Mouse (Mus musculus) adrenal gland, adult 8-10 months (tissue): ENCODE data around the gene Cnn2. TPM values are rescaled to one million over a fixed set of nuclear protein-coding genes. Genes with fewer than 3 reads are reported as not detected.

Source experiments
- DNase-seq: peaks from one replicate; pipeline ENCODE4 v3.0.0; 2022
- total RNA-seq, 4 experiments: library from RNA; stranded (reverse); gene quantifications; 2 replicates each; pipeline ENCODE4 v1.2.4; 2022

The Cnn2 gene
- total RNA-seq, 4 experiments from 2014 or later = 23.9 to 36.3 (median 30.0) TPM

DNA sequence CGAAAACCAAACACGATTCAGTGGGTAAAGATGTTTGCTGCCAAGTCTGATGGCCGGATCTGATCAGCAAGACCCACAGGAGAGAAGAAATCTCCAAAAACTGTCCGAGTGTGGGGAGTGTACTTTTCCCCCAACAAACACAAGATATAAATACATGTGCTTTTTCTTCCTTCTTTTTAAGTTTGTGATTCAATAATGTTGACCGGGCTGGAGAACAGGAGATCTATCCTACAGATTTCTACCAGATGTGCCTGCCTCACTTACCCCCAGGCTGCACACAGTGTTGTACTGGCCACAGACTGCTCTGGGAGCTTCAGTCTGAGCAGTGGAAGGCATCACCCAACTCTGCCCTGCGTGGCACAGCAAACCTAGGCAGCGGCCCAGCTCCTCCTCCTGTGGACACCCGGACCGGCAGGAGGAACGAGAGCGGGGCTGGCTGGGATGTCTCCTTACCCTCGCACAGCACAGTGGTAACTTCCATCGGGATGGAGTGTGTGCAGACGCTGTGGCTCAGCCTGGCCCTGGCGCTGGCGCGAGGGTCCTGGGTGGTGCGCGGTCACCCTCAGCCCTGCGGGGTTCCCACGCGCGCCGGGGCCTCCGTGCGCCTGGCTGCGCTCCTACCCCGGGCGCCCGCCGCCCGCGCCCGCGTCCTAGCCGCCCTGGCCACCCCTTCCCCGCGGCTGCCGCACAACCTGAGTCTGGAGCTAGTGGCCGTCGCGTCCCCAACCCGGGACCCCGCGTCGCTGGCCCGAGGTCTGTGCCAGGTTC is 17.8 kb upstream of the Cnn2 start, which contains the start of gene Grin3b:
Gene Grin3b (plus strand): TSS at position 301 of the 768 bp plus-strand sequence.
- DNase-seq = no peak

DNA sequence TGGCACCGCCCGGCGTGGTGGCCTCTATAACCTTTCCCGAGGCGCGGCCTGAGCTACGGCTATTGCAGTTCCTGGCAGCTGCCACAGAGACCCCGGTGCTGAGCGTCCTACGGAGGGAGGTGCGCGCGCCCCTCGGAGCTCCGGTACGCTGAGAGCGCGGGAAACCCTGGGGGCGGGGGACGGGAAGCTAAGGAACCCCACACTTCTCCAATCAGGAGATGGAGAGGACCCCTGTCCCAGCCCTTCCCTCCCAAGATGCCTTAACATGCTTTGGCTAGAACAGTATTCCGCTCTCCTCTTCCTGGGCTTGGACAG is 17.2 kb upstream of the Cnn2 start:
- no peak for DNase-seq

DNA sequence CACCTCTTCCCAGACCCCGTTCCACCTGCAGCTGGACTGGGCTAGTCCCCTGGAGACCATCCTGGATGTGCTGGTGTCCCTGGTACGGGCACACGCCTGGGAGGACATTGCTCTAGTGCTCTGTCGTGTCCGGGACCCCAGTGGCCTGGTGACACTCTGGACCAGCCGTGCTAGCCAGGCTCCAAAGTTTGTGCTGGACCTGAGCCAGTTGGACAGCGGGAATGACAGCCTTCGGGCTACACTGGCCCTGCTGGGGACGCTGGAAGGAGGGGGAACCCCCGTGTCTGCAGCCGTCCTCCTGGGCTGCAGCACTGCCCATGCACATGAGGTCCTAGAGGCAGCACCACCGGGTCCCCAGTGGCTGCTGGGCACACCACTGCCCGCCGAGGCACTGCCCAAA is 15.6 kb upstream of the Cnn2 start:
- no peak for DNase-seq

- DNase-seq = no peak
These were observed 14.3 kb upstream of the Cnn2 start for GRCm38 (mm10) chr10:79974087-79974486.

GRCm38 (mm10) chr10:79974668-79975067 is 13.7 kb upstream of the Cnn2 start:
- no peak for DNase-seq

DNA sequence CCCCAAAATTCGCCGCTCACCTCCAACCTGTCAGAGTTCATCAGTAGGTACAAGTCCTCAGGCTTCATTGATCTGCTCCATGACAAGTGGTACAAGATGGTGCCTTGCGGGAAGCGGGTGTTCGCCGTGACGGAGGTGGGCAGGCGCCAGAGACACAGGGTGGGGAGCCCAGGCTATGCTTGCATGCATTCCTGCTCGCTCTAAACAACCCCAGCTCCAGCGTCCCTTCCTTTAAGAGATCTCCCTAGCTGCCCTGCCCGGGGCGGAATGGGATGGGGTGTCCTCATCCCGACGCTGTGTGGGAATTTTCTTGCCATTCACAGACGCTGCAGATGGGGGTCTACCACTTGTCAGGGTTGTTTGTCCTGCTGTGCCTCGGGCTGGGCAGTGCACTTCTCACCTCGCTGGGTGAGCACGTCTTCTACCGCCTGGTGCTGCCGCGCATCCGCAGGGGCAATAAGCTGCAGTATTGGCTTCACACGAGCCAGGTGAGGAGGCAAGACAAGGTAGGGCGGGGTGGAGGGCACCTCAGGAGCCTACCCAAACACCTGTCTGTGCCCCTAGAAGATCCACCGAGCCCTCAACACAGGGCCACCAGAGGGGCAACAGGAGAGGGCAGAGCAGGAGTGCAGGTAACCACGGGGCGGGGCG is 12.2 kb upstream of the Cnn2 start:
- DNase-seq = no peak

DNA sequence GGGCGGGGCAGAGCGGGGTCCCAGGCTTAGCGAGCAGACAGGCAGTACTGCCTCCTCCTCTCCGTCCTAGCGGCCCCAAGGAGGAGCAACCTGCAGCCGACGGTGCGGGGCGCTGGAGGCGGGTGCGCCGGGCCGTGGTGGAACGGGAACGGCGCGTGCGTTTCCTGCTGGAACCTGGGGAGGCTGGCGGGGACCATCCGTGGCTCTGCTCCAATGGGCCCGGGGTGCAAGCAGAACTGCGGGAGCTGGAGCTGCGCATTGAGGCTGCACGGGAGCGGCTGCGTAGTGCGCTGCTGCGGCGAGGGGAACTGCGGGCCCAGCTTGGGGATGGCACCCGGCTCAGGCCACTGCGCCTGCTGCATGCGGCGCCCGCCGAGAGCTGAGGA is 11.7 kb upstream of the Cnn2 start:
- no peak for DNase-seq

GRCm38 (mm10) chr10:79977324-79977723 is 11.1 kb upstream of the Cnn2 start:
- no peak for DNase-seq

DNA sequence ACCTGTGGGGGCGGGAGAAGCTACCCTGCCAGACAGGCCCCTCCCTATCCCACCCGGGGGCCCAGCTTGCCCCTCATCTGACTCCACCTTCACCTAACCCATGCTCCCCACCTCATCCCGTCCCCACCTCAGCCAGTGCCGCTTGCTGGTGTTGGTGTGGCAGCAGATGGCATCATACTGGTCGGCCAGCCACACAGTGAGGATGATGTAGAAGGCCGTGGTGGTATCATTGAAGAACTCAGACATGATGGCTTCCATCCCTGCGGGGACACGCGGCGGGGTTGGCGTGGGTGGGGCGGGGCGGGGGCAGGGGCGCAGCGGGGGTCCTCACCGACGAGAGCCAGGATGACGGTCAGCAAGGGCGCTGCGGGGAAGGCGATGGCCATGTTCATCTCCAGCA is 10.3 kb upstream of the Cnn2 start:
- DNase-seq = no peak

DNA sequence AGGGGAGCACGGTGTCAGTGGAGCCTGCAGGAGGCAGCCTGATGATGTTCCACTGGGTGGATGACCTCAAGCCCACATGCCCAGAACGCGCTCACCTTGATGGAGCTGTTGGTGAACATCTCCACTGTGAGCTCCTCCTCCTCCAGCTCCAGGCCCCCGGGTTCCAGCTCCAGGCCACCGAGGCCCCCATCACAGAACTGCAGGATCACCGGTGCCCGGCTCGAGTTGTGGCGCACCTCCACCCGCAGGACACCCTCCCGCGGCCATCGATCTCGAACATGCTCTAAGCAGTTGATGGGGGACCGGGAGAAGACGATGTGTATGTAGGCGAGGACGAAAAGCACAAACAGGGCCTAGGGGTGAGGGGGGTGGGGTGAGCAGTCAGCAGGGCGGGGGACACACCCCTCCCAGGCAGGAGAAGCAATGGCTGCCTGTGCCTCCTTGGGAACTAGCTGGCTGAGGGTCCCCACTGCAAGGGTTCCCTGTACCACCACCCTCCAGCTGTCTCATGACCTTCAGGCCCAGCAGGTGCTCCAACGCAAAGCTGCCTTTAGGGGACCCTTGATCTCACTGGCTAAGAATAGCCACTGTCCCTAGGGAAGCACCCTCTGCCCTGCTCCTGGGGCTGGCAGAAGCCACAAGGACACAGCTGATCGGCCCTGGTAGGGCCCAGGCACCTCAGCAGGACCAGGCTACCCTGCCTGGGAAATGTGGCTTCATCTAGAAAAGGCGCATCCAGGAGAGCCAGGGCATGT is 8.8 kb upstream of the Cnn2 start:
- no peak for DNase-seq

GRCm38 (mm10) chr10:79983205-79983604 is 5.2 kb upstream of the Cnn2 start:
- no peak for DNase-seq

GRCm38 (mm10) chr10:79983670-79984069 is 4.7 kb upstream of the Cnn2 start:
- peak; percentile 77 for DNase-seq

DNA sequence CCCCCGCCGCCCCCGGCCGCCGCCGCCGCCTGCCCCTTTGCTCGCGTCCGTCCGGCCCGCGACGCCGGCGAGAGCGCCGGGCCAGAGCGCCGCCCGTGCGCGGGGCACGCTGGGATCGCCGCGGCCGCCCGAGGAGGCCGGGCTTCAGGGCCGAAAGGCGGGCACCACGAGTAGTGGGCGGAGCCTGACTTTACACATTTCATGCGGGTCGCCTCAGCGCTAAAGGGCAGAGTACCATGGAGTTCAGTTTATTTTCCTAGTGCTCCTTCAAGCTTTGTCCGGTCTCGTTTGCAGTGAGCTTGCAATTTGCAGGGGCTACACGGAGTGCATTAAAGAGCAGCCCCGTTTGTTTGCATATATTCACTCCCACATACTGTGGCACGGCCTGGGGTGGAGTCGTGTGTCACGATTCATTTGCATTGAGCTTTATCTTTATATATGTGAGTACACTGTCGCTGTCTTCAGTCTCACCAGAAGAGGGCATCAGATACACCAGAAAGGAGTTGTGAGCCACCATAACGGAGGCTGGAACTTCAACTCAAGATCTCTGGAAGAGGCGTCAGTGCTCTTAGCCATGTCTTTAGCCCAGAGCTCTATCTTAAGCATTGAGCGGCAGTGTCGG is 4.1 kb upstream of the Cnn2 start, which contains the start of gene Tmem259:
Gene Tmem259 (minus strand): TSS at position 136 of the 622 bp plus-strand sequence.
- DNase-seq = peak; percentile 80

GRCm38 (mm10) chr10:79984871-79985270 is 3.5 kb upstream of the Cnn2 start:
- DNase-seq = peak; percentile 98

DNA sequence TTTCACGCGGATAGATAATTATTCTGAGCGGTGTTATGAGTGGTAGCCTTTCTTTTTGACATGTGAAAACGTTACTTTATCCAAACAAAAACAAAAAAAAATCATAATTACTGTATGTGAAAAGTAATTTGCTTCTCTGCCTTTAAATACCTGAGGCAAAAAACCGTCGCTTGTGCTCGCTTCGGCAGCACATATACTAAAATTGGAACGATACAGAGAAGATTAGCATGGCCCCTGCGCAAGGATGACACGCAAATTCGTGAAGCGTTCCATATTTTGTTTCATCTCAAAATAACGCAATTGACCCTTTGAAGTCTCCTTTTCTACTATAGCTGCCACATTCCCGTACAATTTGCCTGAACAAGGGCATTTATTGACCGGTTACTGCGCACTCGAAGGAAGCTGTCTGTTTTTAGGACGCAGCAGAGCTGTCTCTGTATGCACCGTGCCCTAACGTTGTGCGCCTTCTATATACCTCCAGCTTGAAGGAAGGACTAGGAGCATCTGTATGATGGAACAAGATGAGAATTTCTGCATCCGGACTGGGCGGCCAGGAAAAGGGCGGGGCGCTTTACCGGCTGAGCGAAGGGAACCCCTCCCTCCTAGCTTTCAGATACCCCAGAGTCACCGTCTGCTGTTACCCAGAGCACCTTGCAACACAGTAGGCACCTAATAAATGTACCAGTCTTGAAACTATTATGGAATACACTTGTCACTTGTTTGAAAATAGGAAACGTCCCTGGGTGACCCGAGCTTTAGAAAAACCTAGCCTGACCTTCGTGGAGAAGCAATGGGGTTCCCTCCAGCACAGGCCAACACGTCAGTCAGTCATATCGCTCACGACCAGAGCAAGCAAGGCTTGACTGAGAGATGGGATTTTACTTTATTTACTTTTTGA is 2.8 kb upstream of the Cnn2 start:
- no peak for DNase-seq

- DNase-seq = peak; percentile 75
These were observed 2.0 kb upstream of the Cnn2 start for GRCm38 (mm10) chr10:79986232-79986878.

GRCm38 (mm10) chr10:79986963-79987362 is 1.4 kb upstream of the Cnn2 start:
- DNase-seq = peak; percentile 73

DNA sequence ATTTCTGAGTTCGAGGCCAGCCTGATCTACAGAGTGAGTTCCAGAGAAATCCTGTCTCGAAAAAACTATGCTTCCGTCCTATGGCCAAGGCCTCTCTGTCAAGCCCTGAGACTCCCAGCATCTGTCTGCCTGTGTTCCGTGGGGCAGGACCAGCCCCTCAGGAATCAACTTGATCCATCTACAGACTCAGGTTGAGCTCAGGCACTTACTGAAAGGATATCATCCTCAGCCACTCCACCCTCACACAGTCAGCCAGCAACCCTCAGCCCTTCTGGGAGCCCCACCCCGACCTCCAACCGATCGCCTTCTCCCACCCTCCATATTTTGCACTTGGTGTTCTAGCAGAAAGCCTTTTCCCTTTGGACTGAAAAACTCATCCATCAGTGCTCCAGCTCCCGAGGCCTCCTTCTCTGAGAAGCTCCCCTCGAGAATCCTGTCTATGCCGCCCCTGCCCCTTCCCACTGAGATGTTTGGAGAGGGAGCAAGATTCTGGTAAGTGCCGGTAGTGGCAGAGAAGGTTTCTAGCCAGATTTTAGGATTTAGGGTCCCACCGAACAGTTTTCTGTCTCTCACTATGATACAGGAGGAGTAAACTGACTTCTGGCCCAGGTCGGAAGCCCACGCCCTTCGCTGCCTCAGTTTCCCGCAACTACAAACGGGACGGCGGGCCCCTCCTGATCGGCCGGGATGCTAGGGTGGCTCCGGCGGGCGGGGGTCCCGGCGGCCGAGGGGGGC is 446 bp upstream of the Cnn2 start:
- no peak for DNase-seq

- DNase-seq = no peak
These were observed 945 bp downstream of the Cnn2 start for GRCm38 (mm10) chr10:79989272-79989786.

DNA sequence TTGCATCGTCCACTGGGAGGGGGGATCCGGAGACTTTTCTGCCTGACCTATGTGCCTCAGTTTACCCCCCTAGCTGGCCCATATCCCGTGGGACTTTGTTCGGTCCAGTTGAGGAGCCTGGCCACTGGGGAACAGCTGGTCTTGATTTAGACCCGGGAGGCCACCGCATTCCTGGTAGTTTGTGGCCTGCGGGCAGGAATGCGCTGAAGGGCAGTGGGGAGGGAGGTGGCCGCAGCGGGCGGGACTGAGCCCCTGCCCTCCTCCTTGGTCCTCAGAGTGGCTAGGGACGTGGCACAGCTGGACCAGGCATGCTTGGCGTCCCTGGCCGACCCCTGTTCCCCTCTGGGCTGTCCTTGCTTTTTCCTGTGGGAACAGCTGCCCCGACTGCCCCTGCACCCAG is 1.5 kb downstream of the Cnn2 start:
- DNase-seq = no peak
